Mouse (Mus musculus): ENCODE measurements around the gene Serhl. TPM values are rescaled to one million over a fixed set of nuclear protein-coding genes. Genes with fewer than 3 reads are reported as not detected.
"Not testable (repeated sequence)": the region's sequence is repeated elsewhere in the genome, so short reads cannot be mapped to it uniquely, and the experiment has no call there.

The Serhl gene
- polyA plus RNA-seq, 1 experiment from 2014 or later = 16.0 TPM

- H3K4me3 ChIP-seq (replicated peaks) = no peak overlapping the region
- no peak overlapping the region for H3K4me2 ChIP-seq
- peaks cover 9% of the 10 kb centered on the region for H3K4me1 ChIP-seq (replicated peaks)
- peaks cover 65% of the 10 kb centered on the region for H3K36me3 ChIP-seq (replicated peaks)
- H3K27ac ChIP-seq (replicated peaks) = no peak overlapping the region
- no peaks in the 10 kb centered on the region for H3K9me3 ChIP-seq (replicated peaks)
- WGBS (ENCODE audit: insufficient replicate concordance) = 87% methylated on average over 9 of the region's 9 CpGs
- H3K9ac ChIP-seq = no peak overlapping the region
- ATAC-seq (ENCODE audit: insufficient read depth) = no peak
- no peaks in the 10 kb centered on the region for H3K27me3 ChIP-seq
These were observed 37.3 kb downstream of the Serhl start for GRCm38 (mm10) chr15:83126582-83126981.

GRCm38 (mm10) chr15:83127037-83127436, 37.7 kb downstream of the Serhl start:
- H3K36me3 ChIP-seq (replicated peaks) = peaks cover 69% of the 10 kb centered on the region
- H3K4me1 ChIP-seq (replicated peaks); ATAC-seq (ENCODE audit: insufficient read depth); H3K27ac ChIP-seq (replicated peaks); H3K9ac ChIP-seq; H3K9me3 ChIP-seq (replicated peaks); H3K4me3 ChIP-seq (replicated peaks); H3K4me2 ChIP-seq; H3K27me3 ChIP-seq: not testable (repeated sequence)
- 86% methylated on average over 3 of the region's 3 CpGs for WGBS (ENCODE audit: insufficient replicate concordance)

- 83% methylated on average over 7 of the region's 7 CpGs for WGBS (ENCODE audit: insufficient replicate concordance)
- no peak for ATAC-seq (ENCODE audit: insufficient read depth)
- peaks cover 96% of the 10 kb centered on the region for H3K36me3 ChIP-seq (replicated peaks)
- H3K27ac ChIP-seq (replicated peaks) = no peak overlapping the region
- H3K4me1 ChIP-seq (replicated peaks) = no peaks in the 10 kb centered on the region
- H3K4me2 ChIP-seq = no peak overlapping the region
- no peaks in the 10 kb centered on the region for H3K9me3 ChIP-seq (replicated peaks)
- H3K27me3 ChIP-seq = no peaks in the 10 kb centered on the region
- H3K9ac ChIP-seq = no peak overlapping the region
- no peak overlapping the region for H3K4me3 ChIP-seq (replicated peaks)
These were observed 40.4 kb downstream of the Serhl start for GRCm38 (mm10) chr15:83129530-83130231.

- no peaks in the 10 kb centered on the region for H3K4me1 ChIP-seq (replicated peaks)
- H3K27me3 ChIP-seq = no peaks in the 10 kb centered on the region
- no peaks in the 10 kb centered on the region for H3K9me3 ChIP-seq (replicated peaks)
- H3K9ac ChIP-seq = no peak overlapping the region
- H3K27ac ChIP-seq (replicated peaks) = no peak overlapping the region
- no peak overlapping the region for H3K4me2 ChIP-seq
- 84% methylated on average over 6 of the region's 6 CpGs for WGBS (ENCODE audit: insufficient replicate concordance)
- peaks cover 95% of the 10 kb centered on the region for H3K36me3 ChIP-seq (replicated peaks)
- H3K4me3 ChIP-seq (replicated peaks) = no peak overlapping the region
- no peak for ATAC-seq (ENCODE audit: insufficient read depth)
These were observed 45.4 kb downstream of the Serhl start for GRCm38 (mm10) chr15:83134671-83135070.

GRCm38 (mm10) chr15:83135654-83136053, 46.3 kb downstream of the Serhl start:
- no peak for ATAC-seq (ENCODE audit: insufficient read depth)
- Histone ChIP-seq H3K27me3 (no peaks in the 10 kb centered on the region), H3K9me3 (replicated peaks) (no peaks in the 10 kb centered on the region), H3K36me3 (replicated peaks) (peaks cover 85% of the 10 kb centered on the region), H3K9ac (no peak overlapping the region), H3K4me3 (replicated peaks) (no peak overlapping the region), H3K27ac (replicated peaks) (no peak overlapping the region), H3K4me1 (replicated peaks) (peaks cover 4% of the 10 kb centered on the region), H3K4me2 (no peak overlapping the region)
- 45% methylated on average over 2 of the region's 2 CpGs for WGBS (ENCODE audit: insufficient replicate concordance)

GRCm38 (mm10) chr15:83142861-83143260, 53.6 kb downstream of the Serhl start:
- peaks cover 52% of the 10 kb centered on the region for H3K4me1 ChIP-seq (replicated peaks)
- H3K9me3 ChIP-seq (replicated peaks) = no peaks in the 10 kb centered on the region
- no peak for ATAC-seq (ENCODE audit: insufficient read depth)
- no peak overlapping the region for H3K9ac ChIP-seq
- H3K36me3 ChIP-seq (replicated peaks) = peaks cover 39% of the 10 kb centered on the region
- H3K4me2 ChIP-seq = no peak overlapping the region
- H3K27me3 ChIP-seq = no peaks in the 10 kb centered on the region
- WGBS (ENCODE audit: insufficient replicate concordance) = 74% methylated on average over 5 of the region's 5 CpGs
- H3K4me3 ChIP-seq (replicated peaks) = no peak overlapping the region
- H3K27ac ChIP-seq (replicated peaks) = no peak overlapping the region

- no peaks in the 10 kb centered on the region for H3K27me3 ChIP-seq
- H3K9ac ChIP-seq = no peak overlapping the region
- no peak for ATAC-seq (ENCODE audit: insufficient read depth)
- H3K36me3 ChIP-seq (replicated peaks) = peaks cover 26% of the 10 kb centered on the region
- H3K27ac ChIP-seq (replicated peaks) = no peak overlapping the region
- WGBS (ENCODE audit: insufficient replicate concordance) = 72% methylated on average over 6 of the region's 6 CpGs
- H3K4me1 ChIP-seq (replicated peaks) = peaks cover 61% of the 10 kb centered on the region
- no peak overlapping the region for H3K4me2 ChIP-seq
- H3K4me3 ChIP-seq (replicated peaks) = no peak overlapping the region
- no peaks in the 10 kb centered on the region for H3K9me3 ChIP-seq (replicated peaks)
These were observed 56.2 kb downstream of the Serhl start for GRCm38 (mm10) chr15:83145541-83145940.

GRCm38 (mm10) chr15:83148395-83148794, 59.1 kb downstream of the Serhl start:
- 2% methylated on average over 21 of the region's 21 CpGs for WGBS (ENCODE audit: insufficient replicate concordance)
- Histone ChIP-seq H3K4me3 (replicated peaks) (peak overlapping the region; percentile 72), H3K4me1 (replicated peaks) (peaks cover 56% of the 10 kb centered on the region), H3K27ac (replicated peaks) (peak overlapping the region; percentile 97), H3K36me3 (replicated peaks) (peaks cover 34% of the 10 kb centered on the region), H3K9ac (peak overlapping the region; percentile 96), H3K27me3 (no peaks in the 10 kb centered on the region), H3K4me2 (peak overlapping the region; percentile 73), H3K9me3 (replicated peaks) (no peaks in the 10 kb centered on the region)
- ATAC-seq (ENCODE audit: insufficient read depth) = no peak

- H3K36me3 ChIP-seq (replicated peaks) = peaks cover 39% of the 10 kb centered on the region
These were observed 59.5 kb downstream of the Serhl start for GRCm38 (mm10) chr15:83148801-83149195.

GRCm38 (mm10) chr15:83149196-83150072, 60.1 kb downstream of the Serhl start, which contains the start of gene Poldip3:
TSS of gene Poldip3 (minus strand) at chr15:83149384.
- Histone ChIP-seq H3K9ac (peak within 1 kb of the TSS; percentile 96), H3K4me3 (replicated peaks) (peak within 1 kb of the TSS; percentile 72), H3K27ac (replicated peaks) (peak within 1 kb of the TSS; percentile 97), H3K4me1 (replicated peaks) (peaks cover 51% of the 10 kb centered on the region), H3K9me3 (replicated peaks) (no peaks in the 10 kb centered on the region), H3K36me3 (replicated peaks) (peaks cover 45% of the 10 kb centered on the region), H3K4me2 (peak within 1 kb of the TSS; percentile 73), H3K27me3 (no peaks in the 10 kb centered on the region)
- peak; percentile 86 for ATAC-seq (ENCODE audit: insufficient read depth)
- WGBS (ENCODE audit: insufficient replicate concordance) = under 1% methylated on average over 56 of the region's 56 CpGs

More at GRCm38 (mm10) chr15:83148801-83149195, 59.5 kb downstream of the Serhl start:
- H3K9ac ChIP-seq = peak overlapping the region; percentile 96
- H3K4me2 ChIP-seq = peak overlapping the region; percentile 73
- WGBS (ENCODE audit: insufficient replicate concordance) = 0% methylated on average over 37 of the region's 41 CpGs
- peak; percentile 85 for ATAC-seq (ENCODE audit: insufficient read depth)
- no peaks in the 10 kb centered on the region for H3K9me3 ChIP-seq (replicated peaks)
- no peaks in the 10 kb centered on the region for H3K27me3 ChIP-seq
- H3K27ac ChIP-seq (replicated peaks) = peak overlapping the region; percentile 97
- H3K4me1 ChIP-seq (replicated peaks) = peaks cover 56% of the 10 kb centered on the region
- H3K4me3 ChIP-seq (replicated peaks) = peak overlapping the region; percentile 72

- Histone ChIP-seq H3K27me3 (no peaks in the 10 kb centered on the region), H3K4me1 (replicated peaks) (peaks cover 45% of the 10 kb centered on the region), H3K27ac (replicated peaks) (peak overlapping the region; percentile 97), H3K4me2 (peak overlapping the region; percentile 73), H3K9ac (peak overlapping the region; percentile 96), H3K36me3 (replicated peaks) (peaks cover 47% of the 10 kb centered on the region), H3K4me3 (replicated peaks) (peak overlapping the region; percentile 72), H3K9me3 (replicated peaks) (no peaks in the 10 kb centered on the region)
- 15% methylated on average over 3 of the region's 3 CpGs for WGBS (ENCODE audit: insufficient replicate concordance)
- ATAC-seq (ENCODE audit: insufficient read depth) = no peak
These were observed 60.8 kb downstream of the Serhl start for GRCm38 (mm10) chr15:83150073-83150442.
